Mouse (Mus musculus) limb, embryonic 13.5 days (tissue): ENCODE results near the gene Ino80d. TPM values are rescaled to one million over a fixed set of nuclear protein-coding genes. Genes with fewer than 3 reads are reported as not detected.

Experiments used
- ATAC-seq: fragments of 200-750 bp; cut with Nextera tagmentation; 2 replicates; pipeline ENCODE4 v1.8.0; 2017; ENCODE audit warnings: low read depth, moderate number of reproducible peaks, moderate TSS enrichment; ENCODE audit not compliant: low FRiP score
- H3K27ac ChIP-seq: fragments of 300-500 bp; sonication (generic); 2 replicates; pipeline ENCODE4 v1.5.1; 2015; ENCODE audit warnings: inconsistent platforms, mild to moderate bottlenecking, moderate library complexity
- H3K27me3 ChIP-seq: fragments of 300-500 bp; sonication (generic); 2 replicates; pipeline ENCODE4 v1.6.1; 2015; ENCODE audit warnings: mild to moderate bottlenecking, inconsistent platforms
- H3K36me3 ChIP-seq: fragments of 300-500 bp; sonication (generic); 2 replicates; pipeline ENCODE4 v1.6.1; 2015; ENCODE audit warnings: inconsistent platforms, mild to moderate bottlenecking, moderate library complexity
- H3K4me1 ChIP-seq: fragments of 300-500 bp; sonication (generic); 2 replicates; pipeline ENCODE4 v1.6.1; 2015; ENCODE audit warnings: inconsistent platforms
- H3K4me2 ChIP-seq: fragments of 300-500 bp; sonication (generic); replicated peaks from 2 replicates; pipeline ENCODE4 v1.6.1; 2015; ENCODE audit warnings: inconsistent platforms, mild to moderate bottlenecking, moderate library complexity
- H3K4me3 ChIP-seq: fragments of 300-500 bp; sonication (generic); 2 replicates; pipeline ENCODE4 v1.5.1; 2015; ENCODE audit warnings: moderate library complexity, mild to moderate bottlenecking, inconsistent platforms
- H3K9ac ChIP-seq: fragments of 300-500 bp; sonication (generic); 2 replicates; pipeline ENCODE4 v1.6.1; 2015; ENCODE audit warnings: mild to moderate bottlenecking, inconsistent platforms
- H3K9me3 ChIP-seq: fragments of 300-500 bp; sonication (generic); 2 replicates; pipeline ENCODE4 v1.6.1; 2016; ENCODE audit warnings: inconsistent platforms
- WGBS: fragments of 180-500 bp; shearing (Covaris S2); methylation state at CpG from one replicate; pipeline ENCODE4 v1.1.7; 2015; 5-methylcytosine and 5-hydroxymethylcytosine counted together
- polyA plus RNA-seq: library from polyadenylated mRNA; unstranded; fragments of >200 nt; fragmentation: Nextera tagmentation; extraction: Ambion mirVana; gene quantifications from 2 replicates; pipeline ENCODE4 v1.2.1, GENCODE M21; 2015

Ino80d gene
- polyA plus RNA-seq, 1 experiment from 2014 or later, result 9.7 TPM

- Histone ChIP-seq H3K9me3 (no peaks in the 10 kb centered on the region), H3K27me3 (0 out of 2 replicates have a peak, but pooled peaks cover 2% of the 10 kb centered on the region), H3K9ac (no peak overlapping the region), H3K4me3 (no peak overlapping the region), H3K4me1 (peaks cover 36% of the 10 kb centered on the region), H3K27ac (no peak overlapping the region), H3K4me2 (no peak overlapping the region), H3K36me3 (no peaks in the 10 kb centered on the region)
- ATAC-seq, result peak; percentile 91
- WGBS, result 19% methylated on average over 6 of the region's 6 CpGs
These were observed 150.2 kb downstream of the Ino80d start for GRCm38 (mm10) chr1:62964291-62964690.

- Histone ChIP-seq H3K4me1 (peaks cover 9% of the 10 kb centered on the region), H3K4me3 (no peak overlapping the region), H3K4me2 (no peak overlapping the region), H3K9me3 (no peaks in the 10 kb centered on the region), H3K9ac (no peak overlapping the region), H3K36me3 (no peaks in the 10 kb centered on the region), H3K27ac (no peak overlapping the region), H3K27me3 (no peaks in the 10 kb centered on the region)
- 44% methylated on average over 1 of the region's 1 CpGs for WGBS
- ATAC-seq, result no peak
These were observed 157.4 kb downstream of the Ino80d start for GRCm38 (mm10) chr1:62956942-62957645.

- H3K9ac ChIP-seq, result no peak overlapping the region
- H3K4me1 ChIP-seq, result peaks cover 11% of the 10 kb centered on the region
- 0 out of 2 replicates have a peak, but pooled peaks cover under 1% of the 10 kb centered on the region for H3K27me3 ChIP-seq
- no peak overlapping the region for H3K4me2 ChIP-seq
- no peak overlapping the region for H3K27ac ChIP-seq
- no peaks in the 10 kb centered on the region for H3K9me3 ChIP-seq
- 45% methylated on average over 5 of the region's 5 CpGs for WGBS
- no peak for ATAC-seq
- no peaks in the 10 kb centered on the region for H3K36me3 ChIP-seq
- H3K4me3 ChIP-seq, result no peak overlapping the region
These were observed 157.9 kb downstream of the Ino80d start for GRCm38 (mm10) chr1:62956526-62956925.

GRCm38 (mm10) chr1:62955340-62955739 is 159.1 kb downstream of the Ino80d start:
- Histone ChIP-seq H3K9ac (no peak overlapping the region), H3K4me3 (no peak overlapping the region), H3K36me3 (no peaks in the 10 kb centered on the region), H3K27me3 (0 out of 2 replicates have a peak, but pooled peaks cover 2% of the 10 kb centered on the region), H3K4me2 (no peak overlapping the region), H3K9me3 (no peaks in the 10 kb centered on the region), H3K4me1 (peaks cover 23% of the 10 kb centered on the region), H3K27ac (no peak overlapping the region)
- WGBS, result 32% methylated on average over 6 of the region's 6 CpGs
- no peak for ATAC-seq

- no peak overlapping the region for H3K9ac ChIP-seq
- H3K27me3 ChIP-seq, result 0 out of 2 replicates have a peak, but pooled peaks cover 2% of the 10 kb centered on the region
- no peak overlapping the region for H3K27ac ChIP-seq
- no peak overlapping the region for H3K4me2 ChIP-seq
- peaks cover 24% of the 10 kb centered on the region for H3K4me1 ChIP-seq
- no peaks in the 10 kb centered on the region for H3K9me3 ChIP-seq
- no peak overlapping the region for H3K4me3 ChIP-seq
- no peak for ATAC-seq
- no peaks in the 10 kb centered on the region for H3K36me3 ChIP-seq
- WGBS, result 85% methylated on average over 4 of the region's 4 CpGs
These were observed 161.4 kb downstream of the Ino80d start for GRCm38 (mm10) chr1:62953036-62953435.

GRCm38 (mm10) chr1:62952319-62952718 is 162.1 kb downstream of the Ino80d start:
- Histone ChIP-seq H3K36me3 (no peaks in the 10 kb centered on the region), H3K9me3 (no peaks in the 10 kb centered on the region), H3K27ac (no peak overlapping the region), H3K4me2 (no peak overlapping the region), H3K27me3 (0 out of 2 replicates have a peak, but pooled peaks cover 2% of the 10 kb centered on the region), H3K4me1 (peaks cover 30% of the 10 kb centered on the region), H3K9ac (no peak overlapping the region), H3K4me3 (no peak overlapping the region)
- no peak for ATAC-seq
- WGBS, result 77% methylated on average over 3 of the region's 3 CpGs

- Histone ChIP-seq H3K4me2 (no peak overlapping the region), H3K36me3 (no peaks in the 10 kb centered on the region), H3K27me3 (0 out of 2 replicates have a peak, but pooled peaks cover 2% of the 10 kb centered on the region), H3K9ac (no peak overlapping the region), H3K4me3 (no peak overlapping the region), H3K4me1 (peaks cover 21% of the 10 kb centered on the region), H3K9me3 (no peaks in the 10 kb centered on the region), H3K27ac (0 out of 2 replicates have a peak overlapping the region, but pooled peaks have one; percentile 1)
- peak; percentile 34; the same call in 1 of the 2 replicates for ATAC-seq
- 53% methylated on average over 7 of the region's 7 CpGs for WGBS
These were observed 163.2 kb downstream of the Ino80d start for GRCm38 (mm10) chr1:62951067-62951809.

- Histone ChIP-seq H3K9me3 (no peaks in the 10 kb centered on the region), H3K27me3 (0 out of 2 replicates have a peak, but pooled peaks cover 2% of the 10 kb centered on the region), H3K4me2 (no peak overlapping the region), H3K4me1 (peaks cover 21% of the 10 kb centered on the region), H3K36me3 (no peaks in the 10 kb centered on the region), H3K9ac (no peak overlapping the region), H3K4me3 (no peak overlapping the region), H3K27ac (0 out of 2 replicates have a peak overlapping the region, but pooled peaks have one; percentile 1)
- 50% methylated on average over 9 of the region's 9 CpGs for WGBS
- ATAC-seq, result peak; percentile 57
These were observed 163.9 kb downstream of the Ino80d start for GRCm38 (mm10) chr1:62950526-62950925.

GRCm38 (mm10) chr1:62947807-62948206 is 166.7 kb downstream of the Ino80d start:
- no peak overlapping the region for H3K9ac ChIP-seq
- no peaks in the 10 kb centered on the region for H3K9me3 ChIP-seq
- ATAC-seq, result no peak
- H3K4me2 ChIP-seq, result no peak overlapping the region
- no peaks in the 10 kb centered on the region for H3K36me3 ChIP-seq
- no peak overlapping the region for H3K27ac ChIP-seq
- H3K4me1 ChIP-seq, result peaks cover 21% of the 10 kb centered on the region
- H3K4me3 ChIP-seq, result no peak overlapping the region
- H3K27me3 ChIP-seq, result 0 out of 2 replicates have a peak, but pooled peaks cover 2% of the 10 kb centered on the region

GRCm38 (mm10) chr1:62946987-62947386 is 167.5 kb downstream of the Ino80d start:
- no peak overlapping the region for H3K4me2 ChIP-seq
- 69% methylated on average over 5 of the region's 5 CpGs for WGBS
- H3K27ac ChIP-seq, result no peak overlapping the region
- no peaks in the 10 kb centered on the region for H3K36me3 ChIP-seq
- H3K9ac ChIP-seq, result no peak overlapping the region
- peaks cover 21% of the 10 kb centered on the region for H3K4me1 ChIP-seq
- H3K9me3 ChIP-seq, result no peaks in the 10 kb centered on the region
- no peak for ATAC-seq
- H3K27me3 ChIP-seq, result 0 out of 2 replicates have a peak, but pooled peaks cover 2% of the 10 kb centered on the region
- no peak overlapping the region for H3K4me3 ChIP-seq

GRCm38 (mm10) chr1:62934752-62935329 is 179.6 kb downstream of the Ino80d start:
- 71% methylated on average over 10 of the region's 10 CpGs for WGBS
- Histone ChIP-seq H3K4me2 (peak overlapping the region; percentile 36; the same call in 1 of the 2 replicates), H3K27ac (no peak overlapping the region), H3K4me3 (no peak overlapping the region), H3K9ac (no peak overlapping the region), H3K4me1 (peaks cover 25% of the 10 kb centered on the region), H3K9me3 (no peaks in the 10 kb centered on the region), H3K27me3 (0 out of 2 replicates have a peak, but pooled peaks cover 7% of the 10 kb centered on the region), H3K36me3 (no peaks in the 10 kb centered on the region)
- ATAC-seq, result no peak

- WGBS, result 52% methylated on average over 9 of the region's 9 CpGs
- peak overlapping the region; percentile 36 for H3K4me2 ChIP-seq
- H3K27ac ChIP-seq, result no peak overlapping the region
- H3K36me3 ChIP-seq, result no peaks in the 10 kb centered on the region
- H3K27me3 ChIP-seq, result 0 out of 2 replicates have a peak, but pooled peaks cover 7% of the 10 kb centered on the region
- H3K9ac ChIP-seq, result no peak overlapping the region
- H3K4me3 ChIP-seq, result no peak overlapping the region
- H3K4me1 ChIP-seq, result peaks cover 25% of the 10 kb centered on the region
- 0 out of 2 replicates have a peak, but pooled peaks have one; percentile 66 for ATAC-seq
- no peaks in the 10 kb centered on the region for H3K9me3 ChIP-seq
These were observed 180.4 kb downstream of the Ino80d start for GRCm38 (mm10) chr1:62934100-62934513.
